Mouse (Mus musculus): ENCODE data around the gene Spindoc.

DNA sequence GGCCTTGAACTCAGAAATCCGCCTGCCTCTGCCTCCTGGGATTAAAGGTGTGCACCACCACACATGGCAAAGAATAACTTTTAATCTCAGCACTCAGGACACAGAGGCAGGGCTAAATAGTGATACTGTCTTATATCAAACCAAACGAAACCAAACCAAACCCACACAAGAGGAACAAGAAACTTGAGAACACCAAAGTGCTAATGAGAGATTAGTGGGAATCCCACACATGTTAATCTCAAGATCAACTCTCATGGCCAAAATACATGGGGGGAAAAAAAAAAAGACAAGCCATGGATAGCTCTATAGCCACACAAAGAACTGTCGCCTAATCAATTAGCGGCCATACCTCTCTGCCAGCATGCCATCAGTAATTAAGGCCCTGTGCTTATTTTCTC, 67.2 kb downstream of the Spindoc start:
- no peak for TF ChIP-seq POLR2A (IDR thresholded peaks at IDR 0.05; ENCODE audit: low read depth, low read length)
- TF ChIP-seq CTCF (IDR thresholded peaks at IDR 0.05; ENCODE audit: borderline replicate concordance, insufficient read depth, low read length) = no peak

Measured in embryonic fibroblast, embryonic 13.5 days (primary cell).